Mouse (Mus musculus) layer of hippocampus, postnatal 25 days (tissue): ENCODE data around the gene Pex7. TPM values are rescaled to one million over a fixed set of nuclear protein-coding genes. Genes with fewer than 3 reads are reported as not detected.

Source experiments
- DNase-seq, 2 experiments: peaks; one replicate each; pipeline ENCODE4 v3.0.0; 2022; ENCODE audit warnings: mixed read lengths in 2 of 2, low spot score in 1 of 2; ENCODE audit errors: extremely low spot score in 1 of 2
- total RNA-seq, 2 experiments: library from RNA; stranded (reverse); gene quantifications; 2 replicates each; pipeline ENCODE4 v1.2.3; 2021

The Pex7 gene
- total RNA-seq, 2 experiments from 2014 or later: 21.9 to 23.2 TPM

- DNase-seq: no peak
Measured at GRCm38 (mm10) chr10:19815371-19815770, 92.1 kb downstream of the Pex7 start.

GRCm38 (mm10) chr10:19811436-19812172, 95.9 kb downstream of the Pex7 start:
- peak in 1 of 2 experiments; percentile 51 for DNase-seq

DNA sequence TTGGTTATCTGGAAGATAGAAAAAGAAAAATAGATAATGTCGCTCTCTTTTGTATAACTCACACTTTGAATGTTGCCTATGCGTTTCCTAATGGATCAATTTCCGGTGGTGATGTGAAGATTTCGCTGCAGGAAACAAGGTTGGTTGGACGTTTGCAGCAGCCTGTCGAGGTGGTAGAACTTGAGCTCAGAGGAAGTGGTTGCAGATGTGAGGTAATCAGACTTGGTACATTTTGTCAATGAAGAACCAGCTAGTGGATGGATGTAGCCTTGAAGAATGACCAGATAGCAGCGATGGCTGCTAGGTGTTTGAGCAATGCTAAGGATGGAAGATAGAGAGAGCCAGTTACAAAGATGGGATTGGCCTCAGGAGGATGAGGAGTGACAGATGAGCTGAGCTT, 102.7 kb downstream of the Pex7 start:
- no peak for DNase-seq

Other genes with a start within 250 kb of the Pex7 start
- gene Il20ra, start 195.1 kb downstream of the Pex7 start, total RNA-seq: not detected
- under 1 TPM; 0.44 to 0.70 TPM for gene Slc35d3, start 56.2 kb downstream of the Pex7 start, total RNA-seq
- gene Map3k5, start 26.8 kb upstream of the Pex7 start, total RNA-seq: 10 to 100 TPM; 22.6 to 23.5 TPM
- gene Map7, start 240.8 kb upstream of the Pex7 start, total RNA-seq: 100 to 1,000 TPM in 1 of 2 experiments, 10 to 100 TPM in 1; 90.6 to 102 TPM